Mouse (Mus musculus) forelimb bud, embryonic 11.5 days (tissue): ENCODE results near the gene Rhod.
A peak's percentile ranks its signal among the peaks of the same experiment; 100 is the strongest.
"Not testable (repeated sequence)": the region's sequence is repeated elsewhere in the genome, so short reads cannot be mapped to it uniquely, and the experiment has no call there.

Experiments
- DNase-seq: peaks from one replicate; pipeline ENCODE4 v3.0.0-alpha.2; 2012; ENCODE audit warnings: low read depth, low spot score

Gene Rhod

GRCm38 (mm10) chr19:4409062-4409461 lies 30.2 kb downstream of the Rhod start:
- DNase-seq, result no peak

GRCm38 (mm10) chr19:4404840-4405239 lies 34.4 kb downstream of the Rhod start:
- DNase-seq, result no peak

- DNase-seq, result no peak
Observed at GRCm38 (mm10) chr19:4398959-4399358, 40.3 kb downstream of the Rhod start.

GRCm38 (mm10) chr19:4398630-4398948 lies 40.6 kb downstream of the Rhod start:
- peak; percentile 41 for DNase-seq

GRCm38 (mm10) chr19:4397798-4398629 lies 41.2 kb downstream of the Rhod start, which contains the start of gene Kdm2a:
Gene Kdm2a (minus strand): TSS chr19:4398285.
- peak; percentile 35 for DNase-seq

GRCm38 (mm10) chr19:4396998-4397797 lies 42.0 kb downstream of the Rhod start:
- peak; percentile 98 for DNase-seq

GRCm38 (mm10) chr19:4396081-4396997 lies 42.9 kb downstream of the Rhod start:
- DNase-seq, result no peak

- no peak for DNase-seq
Observed at GRCm38 (mm10) chr19:4387276-4387675, 52.0 kb downstream of the Rhod start.

GRCm38 (mm10) chr19:4385026-4385425 lies 54.2 kb downstream of the Rhod start:
- DNase-seq, result no peak

- DNase-seq, result no peak
Observed at GRCm38 (mm10) chr19:4384322-4384721, 54.9 kb downstream of the Rhod start.

GRCm38 (mm10) chr19:4383306-4383705 lies 55.9 kb downstream of the Rhod start:
- no peak for DNase-seq

GRCm38 (mm10) chr19:4382303-4382702 lies 56.9 kb downstream of the Rhod start:
- not testable (repeated sequence) for DNase-seq
